Mouse (Mus musculus) thymus, adult 2 months (tissue): ENCODE results near the gene Jarid2.

Source experiments
- CTCF ChIP-seq: fragments of 200-500 bp; IDR thresholded peaks from 2 replicates; pipeline ENCODE4 v1.5.1; 2012; ENCODE audit warnings: mild to moderate bottlenecking, control low read depth, low read length, moderate library complexity, borderline replicate concordance; ENCODE audit not compliant: control insufficient read depth, poor library complexity, insufficient read depth; ENCODE audit errors: extremely low read depth
- POLR2A ChIP-seq: fragments of 200-500 bp; IDR thresholded peaks from 2 replicates; pipeline ENCODE4 v1.6.1; 2012; ENCODE audit warnings: mild to moderate bottlenecking, low read length, control low read depth, moderate library complexity; ENCODE audit not compliant: control insufficient read depth, poor library complexity, insufficient read depth; ENCODE audit errors: extremely low read depth

DNA sequence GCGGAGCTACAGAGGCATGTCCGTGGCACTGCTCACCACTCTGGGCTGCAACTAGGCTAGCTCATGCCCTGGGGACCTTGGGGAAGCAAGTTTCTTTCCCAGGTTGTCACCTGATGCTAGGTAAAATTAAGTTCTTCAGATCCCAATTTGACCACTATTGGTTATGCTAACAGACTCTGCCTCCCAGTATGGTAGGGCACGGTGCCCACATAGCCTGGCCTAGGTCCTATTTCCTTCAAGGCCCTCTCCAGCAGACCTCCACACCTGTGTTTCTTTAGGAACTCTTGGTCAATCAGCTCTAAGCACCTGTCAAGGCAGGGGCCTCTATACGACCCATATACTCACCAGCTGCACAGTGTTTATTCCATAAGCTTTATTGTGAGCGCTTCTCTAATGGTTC lies 192.4 kb downstream of the Jarid2 start:
- TF ChIP-seq CTCF: no peak
- no peak for TF ChIP-seq POLR2A
